Mouse (Mus musculus): ENCODE data around the gene Ccdc97.

GRCm38 (mm10) chr7:25672442-25672841 is 46.4 kb downstream of the Ccdc97 start:
- TF ChIP-seq POLR2A (IDR thresholded peaks at IDR 0.05; ENCODE audit: low read depth, low read length) (no peak), CTCF (conservative IDR thresholded peaks at IDR 0.05; ENCODE audit: insufficient read depth, insufficient read length, low read depth, low read length) (0 out of 2 replicates have a peak, but pooled peaks have one; percentile 20)
